Mouse (Mus musculus) small intestine, adult 2 months (tissue): Measurements from ENCODE around the gene Efhc1. TPM values are rescaled to one million over a fixed set of nuclear protein-coding genes. Genes with fewer than 3 reads are reported as not detected.

Experiments used
- H3K27ac ChIP-seq: fragments of 200-500 bp; 2 replicates; pipeline ENCODE4 v1.5.1; 2012; ENCODE audit warnings: low read depth, low read length, control low read depth, inconsistent platforms; ENCODE audit not compliant: insufficient read depth
- H3K27me3 ChIP-seq: fragments of 200-500 bp; 2 replicates; pipeline ENCODE4 v1.6.1; 2012; ENCODE audit warnings: mild to moderate bottlenecking, moderate library complexity, low read length, inconsistent platforms; ENCODE audit not compliant: control insufficient read depth, insufficient read depth
- H3K36me3 ChIP-seq: fragments of 200-500 bp; 2 replicates; pipeline ENCODE4 v1.6.1; 2012; ENCODE audit warnings: mild to moderate bottlenecking, low read length, control low read depth, inconsistent platforms; ENCODE audit not compliant: control insufficient read depth, insufficient read depth
- H3K4me1 ChIP-seq: fragments of 200-500 bp; 2 replicates; pipeline ENCODE4 v1.6.1; 2012; ENCODE audit warnings: low read length, inconsistent platforms, mixed read lengths; ENCODE audit not compliant: control insufficient read depth, insufficient read depth, insufficient read length
- H3K4me3 ChIP-seq: fragments of 200-500 bp; 2 replicates; pipeline ENCODE4 v1.5.1; 2012; ENCODE audit warnings: low read depth, mild to moderate bottlenecking, control low read depth, inconsistent platforms, low read length, moderate library complexity
- CTCF ChIP-seq: fragments of 200-500 bp; IDR thresholded peaks from 2 replicates; pipeline ENCODE4 v1.5.1; 2012; ENCODE audit warnings: low read depth, mild to moderate bottlenecking, control low read depth, inconsistent platforms, low read length, moderate library complexity, mixed read lengths; ENCODE audit not compliant: insufficient replicate concordance, insufficient read length; ENCODE audit errors: extremely low read depth
- POLR2A ChIP-seq: fragments of 200-500 bp; IDR thresholded peaks from 2 replicates; pipeline ENCODE4 v1.6.1; 2012; ENCODE audit warnings: low read depth, mild to moderate bottlenecking, control low read depth, inconsistent platforms, low read length, moderate library complexity
- WGBS: fragments of 180-500 bp; shearing (Covaris S2); methylation state at CpG from one replicate; pipeline ENCODE4 v1.1.7; 2018; 5-methylcytosine and 5-hydroxymethylcytosine counted together
- polyA plus RNA-seq: library from polyadenylated mRNA; depleted of rRNA; stranded (reverse); fragments of >200 nt; gene quantifications from 2 replicates; pipeline ENCODE4 v1.2.3, GENCODE M21; 2012

The Efhc1 gene
- polyA plus RNA-seq, 1 experiment: 0.32 TPM

DNA sequence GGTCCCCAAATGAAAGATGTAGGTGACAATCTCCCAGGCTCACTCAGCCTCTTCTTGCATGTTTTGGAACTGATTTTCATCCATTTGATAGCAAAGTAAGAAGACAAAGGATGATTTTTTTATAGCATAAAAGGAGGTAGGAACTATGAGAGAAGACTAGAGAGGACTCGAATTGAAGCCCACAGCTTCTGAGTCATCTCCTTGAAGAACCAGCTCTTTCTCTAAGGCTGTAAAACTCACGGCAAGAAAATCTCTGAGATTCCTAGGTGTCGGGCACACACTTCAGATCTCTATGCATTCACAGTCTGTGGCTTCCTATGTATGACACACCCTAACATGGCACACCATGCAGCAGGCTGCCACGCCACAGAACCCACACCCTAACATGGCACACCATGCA lies 77.6 kb downstream of the Efhc1 start:
- Histone ChIP-seq H3K27me3 (no peaks in the 10 kb centered on the region), H3K36me3 (no peaks in the 10 kb centered on the region), H3K4me1 (0 out of 2 replicates have a peak, but pooled peaks cover 2% of the 10 kb centered on the region), H3K4me3 (no peak overlapping the region), H3K27ac (no peak overlapping the region)
- WGBS: 78% methylated on average over 4 of the region's 4 CpGs
- TF ChIP-seq POLR2A (no peak), CTCF (no peak)

- TF ChIP-seq CTCF: no peak
- TF ChIP-seq POLR2A: no peak
- Histone ChIP-seq H3K4me3 (no peak overlapping the region), H3K36me3 (no peaks in the 10 kb centered on the region), H3K27me3 (no peaks in the 10 kb centered on the region), H3K27ac (no peak overlapping the region), H3K4me1 (0 out of 2 replicates have a peak, but pooled peaks cover 2% of the 10 kb centered on the region)
- 90% methylated on average over 2 of the region's 2 CpGs for WGBS
Observed at GRCm38 (mm10) chr1:21031650-21032049, 80.2 kb downstream of the Efhc1 start.

DNA sequence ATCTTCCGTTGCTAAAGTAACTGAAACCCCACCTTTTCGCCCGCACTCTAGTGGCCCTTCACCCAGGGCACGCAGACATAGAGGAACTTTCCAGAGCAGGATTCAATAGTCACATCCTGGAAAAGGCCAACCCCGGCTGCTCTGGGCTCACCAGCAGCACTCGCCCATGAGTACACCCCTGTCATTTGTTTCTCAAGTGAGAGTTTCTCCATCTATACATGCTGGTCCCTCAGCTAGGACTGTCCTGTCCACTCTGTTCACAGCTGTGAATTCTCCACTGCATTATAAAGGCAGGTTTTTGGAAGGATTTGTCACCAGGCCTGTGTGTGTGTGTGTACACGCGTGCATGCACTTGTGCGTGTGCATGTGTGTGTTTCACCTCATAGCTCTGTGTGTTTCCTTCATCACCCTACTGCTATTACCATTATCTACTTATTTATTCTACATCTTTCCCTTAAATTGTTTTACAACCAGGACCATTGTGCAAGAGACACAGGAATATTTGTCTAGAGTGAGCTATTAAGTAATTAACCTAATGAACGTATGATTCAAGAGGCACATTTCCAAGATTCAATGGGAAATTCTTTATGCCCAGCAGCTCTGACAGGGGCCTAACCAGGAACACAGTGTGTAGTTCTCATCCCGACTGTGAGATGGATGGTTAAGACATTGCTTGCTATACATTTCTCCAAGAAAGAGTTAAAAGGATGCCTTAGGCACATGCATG lies 81.8 kb downstream of the Efhc1 start:
- H3K36me3 ChIP-seq: no peaks in the 10 kb centered on the region
- 38% methylated on average over 11 of the region's 11 CpGs for WGBS
- TF ChIP-seq POLR2A: no peak
- TF ChIP-seq CTCF: no peak
- H3K27ac ChIP-seq: no peak overlapping the region
- H3K4me1 ChIP-seq: no peaks in the 10 kb centered on the region
- no peaks in the 10 kb centered on the region for H3K27me3 ChIP-seq
- H3K4me3 ChIP-seq: no peak overlapping the region

GRCm38 (mm10) chr1:21033792-21034119 lies 82.3 kb downstream of the Efhc1 start:
- no peak overlapping the region for H3K27ac ChIP-seq
- no peak for TF ChIP-seq CTCF
- TF ChIP-seq POLR2A: no peak
- no peaks in the 10 kb centered on the region for H3K27me3 ChIP-seq
- no peak overlapping the region for H3K4me3 ChIP-seq
- H3K36me3 ChIP-seq: no peaks in the 10 kb centered on the region
- no peaks in the 10 kb centered on the region for H3K4me1 ChIP-seq

DNA sequence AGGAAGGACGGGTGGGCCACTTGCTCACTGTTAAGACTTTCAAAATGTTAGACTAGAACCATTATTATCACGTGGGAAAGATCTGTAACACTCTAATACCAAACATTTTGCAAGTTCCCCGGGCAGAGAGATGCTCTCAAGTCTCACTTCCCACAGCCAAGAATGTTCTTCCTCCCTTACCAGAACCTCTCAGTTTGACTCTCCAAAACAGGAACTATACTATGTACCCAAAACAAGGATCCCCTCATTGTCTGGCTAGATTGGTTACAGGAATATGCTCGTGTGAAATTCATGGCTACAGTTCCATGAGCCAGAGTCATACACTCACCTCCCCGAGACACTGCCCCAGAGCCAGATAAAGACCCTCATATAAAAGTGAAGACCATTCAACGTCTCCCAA lies 84.5 kb downstream of the Efhc1 start:
- Histone ChIP-seq H3K27me3 (no peaks in the 10 kb centered on the region), H3K4me3 (no peak overlapping the region), H3K4me1 (no peaks in the 10 kb centered on the region; the same call in 1 of the 2 replicates), H3K36me3 (no peaks in the 10 kb centered on the region), H3K27ac (0 out of 2 replicates have a peak overlapping the region, but pooled peaks have one; percentile 0)
- WGBS: 70% methylated on average over 6 of the region's 6 CpGs
- TF ChIP-seq POLR2A (no peak), CTCF (no peak)

- TF ChIP-seq CTCF (no peak), POLR2A (no peak)
- 87% methylated on average over 6 of the region's 6 CpGs for WGBS
Observed at GRCm38 (mm10) chr1:21037881-21038601, 86.6 kb downstream of the Efhc1 start.

GRCm38 (mm10) chr1:21039564-21039963 lies 88.1 kb downstream of the Efhc1 start:
- Histone ChIP-seq H3K27ac (peak overlapping the region; percentile 37; the same call in 1 of the 2 replicates), H3K36me3 (no peaks in the 10 kb centered on the region), H3K4me1 (no peaks in the 10 kb centered on the region; the same call in 1 of the 2 replicates), H3K27me3 (no peaks in the 10 kb centered on the region), H3K4me3 (no peak overlapping the region)
- TF ChIP-seq POLR2A: no peak
- TF ChIP-seq CTCF: no peak
- 90% methylated on average over 3 of the region's 3 CpGs for WGBS

More at GRCm38 (mm10) chr1:21037881-21038601, 86.6 kb downstream of the Efhc1 start:
- Histone ChIP-seq H3K4me1 (no peaks in the 10 kb centered on the region; the same call in 1 of the 2 replicates), H3K4me3 (no peak overlapping the region), H3K27ac (peak overlapping the region; percentile 37), H3K27me3 (no peaks in the 10 kb centered on the region), H3K36me3 (no peaks in the 10 kb centered on the region)
